Mouse (Mus musculus) c-Kit-negative CD71-positive TER-119-positive erythroid progenitor cells, embryonic 14.5 days (primary cell): ENCODE results near the gene Rras.

Experiments used
- DNase-seq: peaks from one replicate; pipeline ENCODE4 v3.0.0-alpha.2; 2013; ENCODE audit warnings: low read depth, low spot score

Rras gene

GRCm38 (mm10) chr7:45017242-45018061, at the start of gene Rras:
TSS of gene Rras (plus strand) at chr7:45017961.
- DNase-seq = peak; percentile 93

GRCm38 (mm10) chr7:44970231-44970691, 47.5 kb upstream of the Rras start:
- no peak for DNase-seq

- no peak for DNase-seq
Measured at GRCm38 (mm10) chr7:44971142-44971541, 46.6 kb upstream of the Rras start.

GRCm38 (mm10) chr7:44973415-44974130, 44.2 kb upstream of the Rras start:
- DNase-seq = no peak

- DNase-seq = no peak
Measured at GRCm38 (mm10) chr7:44974383-44975116, 43.2 kb upstream of the Rras start, which contains the start of gene Cpt1c. TSS of gene Cpt1c (minus strand) at chr7:44974851.

- DNase-seq = no peak
Measured at GRCm38 (mm10) chr7:44975117-44975419, 42.7 kb upstream of the Rras start.

GRCm38 (mm10) chr7:44978300-44978699, 39.5 kb upstream of the Rras start:
- no peak for DNase-seq

- no peak for DNase-seq
Measured at GRCm38 (mm10) chr7:44981539-44981938, 36.2 kb upstream of the Rras start.

- peak; percentile 68 for DNase-seq
Measured at GRCm38 (mm10) chr7:44983085-44983484, 34.7 kb upstream of the Rras start.

GRCm38 (mm10) chr7:44983944-44984832, 33.6 kb upstream of the Rras start:
- DNase-seq = no peak

- DNase-seq = no peak
Measured at GRCm38 (mm10) chr7:44984833-44985164, 33.0 kb upstream of the Rras start.

GRCm38 (mm10) chr7:44985595-44986191, 32.1 kb upstream of the Rras start:
- DNase-seq = no peak

- peak; percentile 97 for DNase-seq
Measured at GRCm38 (mm10) chr7:44986192-44986878, 31.4 kb upstream of the Rras start, which contains the start of gene Prmt1. TSS of gene Prmt1 (minus strand) at chr7:44986568.

- DNase-seq = no peak
Measured at GRCm38 (mm10) chr7:44986879-44987718, 30.7 kb upstream of the Rras start.

GRCm38 (mm10) chr7:44996672-44997071, 21.1 kb upstream of the Rras start:
- no peak for DNase-seq

- peak; percentile 96 for DNase-seq
Measured at GRCm38 (mm10) chr7:44997231-44997939, 20.4 kb upstream of the Rras start, which contains the start of gene Irf3. TSS of gene Irf3 (plus strand) at chr7:44997648.

GRCm38 (mm10) chr7:44997940-44998428, 19.8 kb upstream of the Rras start:
- DNase-seq = no peak

- DNase-seq = no peak
Measured at GRCm38 (mm10) chr7:44998501-44998955, 19.2 kb upstream of the Rras start, which contains the start of gene Bcl2l12. TSS of gene Bcl2l12 (minus strand) at chr7:44998712.
